Mouse (Mus musculus): ENCODE results near the gene Olfr1080. TPM values are rescaled to one million over a fixed set of nuclear protein-coding genes. Genes with fewer than 3 reads are reported as not detected.

Gene Olfr1080
- polyA plus RNA-seq (2014; fragmentation: Illumina TruSeq; extraction: RNeasy Lipid Tissue Mini Kit (QIAGEN cat#74804); ENCODE audit: low replicate concordance) = not detected

DNA sequence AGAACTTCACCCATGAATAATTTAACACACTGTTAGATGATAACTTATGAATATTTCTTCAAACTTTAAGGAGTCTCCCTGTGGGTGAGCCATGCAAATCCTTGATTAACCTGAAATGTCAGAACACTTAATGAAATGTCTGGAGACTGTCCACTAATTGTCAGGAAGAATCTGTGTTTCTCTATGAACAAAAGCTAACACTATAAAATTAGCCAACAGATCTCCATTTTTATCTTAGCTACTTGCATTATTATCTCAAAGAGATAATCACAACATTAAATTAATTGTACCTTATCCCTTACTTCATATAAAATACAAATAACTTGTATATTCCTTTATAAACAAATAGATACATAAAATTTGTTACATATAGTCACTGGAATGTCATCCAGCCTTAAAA is at the start of gene Olfr1080:
Gene Olfr1080, minus strand, starts transcription at position 101 of the 400 bp plus-strand sequence.

GRCm38 (mm10) chr2:86598866-86599265 is 40.8 kb upstream of the Olfr1080 start, which contains the start of gene Olfr1082:
Gene Olfr1082 (minus strand): TSS chr2:86598966.

DNA sequence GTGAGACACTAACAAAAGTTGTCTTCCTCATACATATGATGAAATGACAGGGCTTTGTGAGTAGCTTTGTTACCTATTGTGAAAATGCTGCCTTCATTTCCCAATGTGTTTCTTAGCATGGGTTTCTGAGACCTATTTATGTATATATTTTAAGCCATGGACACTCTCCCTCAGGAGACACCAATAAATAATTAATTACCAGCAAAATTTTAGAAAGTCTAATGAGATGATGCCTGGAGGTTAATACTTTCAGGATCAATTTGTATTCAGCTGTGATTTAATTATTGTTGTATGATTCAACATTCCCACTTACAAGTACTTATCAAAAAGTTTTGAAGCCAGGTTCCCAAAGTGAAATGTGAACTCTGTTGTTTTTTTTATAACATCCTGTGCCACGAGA is 15.7 kb downstream of the Olfr1080 start, which contains the start of gene Olfr1079:
Gene Olfr1079, minus strand, starts transcription at position 101 of the 400 bp plus-strand sequence.

GRCm38 (mm10) chr2:86508161-86508560 is 49.9 kb downstream of the Olfr1080 start, which contains the start of gene Olfr1076:
Gene Olfr1076 (plus strand): TSS chr2:86508461.

Other genes with a start within 250 kb of the Olfr1080 start
- gene Olfr1053, start 243.0 kb downstream of the Olfr1080 start, polyA plus RNA-seq (2014; fragmentation: Illumina TruSeq; extraction: RNeasy Lipid Tissue Mini Kit (QIAGEN cat#74804); ENCODE audit: low replicate concordance) = not detected
- not detected for gene Olfr1054, start 222.8 kb downstream of the Olfr1080 start, polyA plus RNA-seq (2014; fragmentation: Illumina TruSeq; extraction: RNeasy Lipid Tissue Mini Kit (QIAGEN cat#74804); ENCODE audit: low replicate concordance)
- gene Olfr1055, start 208.0 kb downstream of the Olfr1080 start, polyA plus RNA-seq (2014; fragmentation: Illumina TruSeq; extraction: RNeasy Lipid Tissue Mini Kit (QIAGEN cat#74804); ENCODE audit: low replicate concordance) = not detected
- gene Olfr1056, start 195.8 kb downstream of the Olfr1080 start, polyA plus RNA-seq (2014; fragmentation: Illumina TruSeq; extraction: RNeasy Lipid Tissue Mini Kit (QIAGEN cat#74804); ENCODE audit: low replicate concordance) = not detected
- not detected for gene Olfr1057, start 179.8 kb downstream of the Olfr1080 start, polyA plus RNA-seq (2014; fragmentation: Illumina TruSeq; extraction: RNeasy Lipid Tissue Mini Kit (QIAGEN cat#74804); ENCODE audit: low replicate concordance)
- not detected for gene Olfr1058, start 169.7 kb downstream of the Olfr1080 start, polyA plus RNA-seq (2014; fragmentation: Illumina TruSeq; extraction: RNeasy Lipid Tissue Mini Kit (QIAGEN cat#74804); ENCODE audit: low replicate concordance)
- gene Olfr1061, start 144.2 kb downstream of the Olfr1080 start, polyA plus RNA-seq (2014; fragmentation: Illumina TruSeq; extraction: RNeasy Lipid Tissue Mini Kit (QIAGEN cat#74804); ENCODE audit: low replicate concordance) = not detected
- not detected for gene Olfr1062, start 131.5 kb downstream of the Olfr1080 start, polyA plus RNA-seq (2014; fragmentation: Illumina TruSeq; extraction: RNeasy Lipid Tissue Mini Kit (QIAGEN cat#74804); ENCODE audit: low replicate concordance)
- gene Olfr1065, start 107.6 kb downstream of the Olfr1080 start, polyA plus RNA-seq (2014; fragmentation: Illumina TruSeq; extraction: RNeasy Lipid Tissue Mini Kit (QIAGEN cat#74804); ENCODE audit: low replicate concordance) = not detected
- not detected for gene Olfr1066, start 102.0 kb downstream of the Olfr1080 start, polyA plus RNA-seq (2014; fragmentation: Illumina TruSeq; extraction: RNeasy Lipid Tissue Mini Kit (QIAGEN cat#74804); ENCODE audit: low replicate concordance)
- not detected for gene Olfr228, start 70.8 kb downstream of the Olfr1080 start, polyA plus RNA-seq (2014; fragmentation: Illumina TruSeq; extraction: RNeasy Lipid Tissue Mini Kit (QIAGEN cat#74804); ENCODE audit: low replicate concordance)
- gene Olfr1076, start 49.8 kb downstream of the Olfr1080 start, polyA plus RNA-seq (2014; fragmentation: Illumina TruSeq; extraction: RNeasy Lipid Tissue Mini Kit (QIAGEN cat#74804); ENCODE audit: low replicate concordance) = not detected
- not detected for gene Olfr1079, start 15.8 kb downstream of the Olfr1080 start, polyA plus RNA-seq (2014; fragmentation: Illumina TruSeq; extraction: RNeasy Lipid Tissue Mini Kit (QIAGEN cat#74804); ENCODE audit: low replicate concordance)
- gene Olfr1082, start 40.7 kb upstream of the Olfr1080 start, polyA plus RNA-seq (2014; fragmentation: Illumina TruSeq; extraction: RNeasy Lipid Tissue Mini Kit (QIAGEN cat#74804); ENCODE audit: low replicate concordance) = not detected
- gene Olfr1084, start 81.5 kb upstream of the Olfr1080 start, polyA plus RNA-seq (2014; fragmentation: Illumina TruSeq; extraction: RNeasy Lipid Tissue Mini Kit (QIAGEN cat#74804); ENCODE audit: low replicate concordance) = not detected
- gene Olfr1085, start 103.8 kb upstream of the Olfr1080 start, polyA plus RNA-seq (2014; fragmentation: Illumina TruSeq; extraction: RNeasy Lipid Tissue Mini Kit (QIAGEN cat#74804); ENCODE audit: low replicate concordance) = not detected
- not detected for gene Olfr1086, start 121.9 kb upstream of the Olfr1080 start, polyA plus RNA-seq (2014; fragmentation: Illumina TruSeq; extraction: RNeasy Lipid Tissue Mini Kit (QIAGEN cat#74804); ENCODE audit: low replicate concordance)
- not detected for gene Olfr1087, start 140.2 kb upstream of the Olfr1080 start, polyA plus RNA-seq (2014; fragmentation: Illumina TruSeq; extraction: RNeasy Lipid Tissue Mini Kit (QIAGEN cat#74804); ENCODE audit: low replicate concordance)
- not detected for gene Olfr1089, start 175.5 kb upstream of the Olfr1080 start, polyA plus RNA-seq (2014; fragmentation: Illumina TruSeq; extraction: RNeasy Lipid Tissue Mini Kit (QIAGEN cat#74804); ENCODE audit: low replicate concordance)
- gene Olfr1090, start 200.8 kb upstream of the Olfr1080 start, polyA plus RNA-seq (2014; fragmentation: Illumina TruSeq; extraction: RNeasy Lipid Tissue Mini Kit (QIAGEN cat#74804); ENCODE audit: low replicate concordance) = not detected
- not detected for gene Olfr1093, start 224.2 kb upstream of the Olfr1080 start, polyA plus RNA-seq (2014; fragmentation: Illumina TruSeq; extraction: RNeasy Lipid Tissue Mini Kit (QIAGEN cat#74804); ENCODE audit: low replicate concordance)